Mouse (Mus musculus): ENCODE measurements around the gene Pnpla2.

Pnpla2 gene

GRCm38 (mm10) chr7:141482531-141483024 is 27.6 kb downstream of the Pnpla2 start:
- DNase-seq (ENCODE audit: low spot score) = no peak

GRCm38 (mm10) chr7:141483114-141483653 is 28.2 kb downstream of the Pnpla2 start:
- DNase-seq (ENCODE audit: low spot score) = no peak

GRCm38 (mm10) chr7:141484186-141485120 is 29.5 kb downstream of the Pnpla2 start:
- DNase-seq (ENCODE audit: low spot score) = no peak

- DNase-seq (ENCODE audit: low spot score) = no peak
Measured at GRCm38 (mm10) chr7:141485186-141485585, 30.2 kb downstream of the Pnpla2 start.

- DNase-seq (ENCODE audit: low spot score) = no peak
Measured at GRCm38 (mm10) chr7:141485606-141486005, 30.6 kb downstream of the Pnpla2 start.

- DNase-seq (ENCODE audit: low spot score) = no peak
Measured at GRCm38 (mm10) chr7:141486239-141486638, 31.2 kb downstream of the Pnpla2 start.

GRCm38 (mm10) chr7:141487141-141487540 is 32.1 kb downstream of the Pnpla2 start:
- no peak for DNase-seq (ENCODE audit: low spot score)

- no peak for DNase-seq (ENCODE audit: low spot score)
Measured at GRCm38 (mm10) chr7:141491151-141491550, 36.2 kb downstream of the Pnpla2 start.

- DNase-seq (ENCODE audit: low spot score) = no peak
Measured at GRCm38 (mm10) chr7:141492738-141493137, 37.7 kb downstream of the Pnpla2 start.

- DNase-seq (ENCODE audit: low spot score) = no peak
Measured at GRCm38 (mm10) chr7:141493729-141494128, 38.7 kb downstream of the Pnpla2 start.

GRCm38 (mm10) chr7:141495379-141495778 is 40.4 kb downstream of the Pnpla2 start:
- no peak for DNase-seq (ENCODE audit: low spot score)

GRCm38 (mm10) chr7:141495940-141496339 is 40.9 kb downstream of the Pnpla2 start:
- no peak for DNase-seq (ENCODE audit: low spot score)

GRCm38 (mm10) chr7:141497600-141497999 is 42.6 kb downstream of the Pnpla2 start:
- DNase-seq (ENCODE audit: low spot score) = no peak

- no peak for DNase-seq (ENCODE audit: low spot score)
Measured at GRCm38 (mm10) chr7:141501820-141502555, 47.0 kb downstream of the Pnpla2 start.

GRCm38 (mm10) chr7:141502556-141502905 is 47.5 kb downstream of the Pnpla2 start:
- DNase-seq (ENCODE audit: low spot score) = no peak

- no peak for DNase-seq (ENCODE audit: low spot score)
Measured at GRCm38 (mm10) chr7:141506278-141506677, 51.3 kb downstream of the Pnpla2 start.

- DNase-seq (ENCODE audit: low spot score) = no peak
Measured at GRCm38 (mm10) chr7:141508160-141508559, 53.2 kb downstream of the Pnpla2 start.

GRCm38 (mm10) chr7:141510196-141510595 is 55.2 kb downstream of the Pnpla2 start:
- DNase-seq (ENCODE audit: low spot score) = no peak

All from ovary, postnatal 36 days (tissue).